Comparison of ENCODE assay signal across 8 mouse cellular contexts in the genomic region with DNA sequence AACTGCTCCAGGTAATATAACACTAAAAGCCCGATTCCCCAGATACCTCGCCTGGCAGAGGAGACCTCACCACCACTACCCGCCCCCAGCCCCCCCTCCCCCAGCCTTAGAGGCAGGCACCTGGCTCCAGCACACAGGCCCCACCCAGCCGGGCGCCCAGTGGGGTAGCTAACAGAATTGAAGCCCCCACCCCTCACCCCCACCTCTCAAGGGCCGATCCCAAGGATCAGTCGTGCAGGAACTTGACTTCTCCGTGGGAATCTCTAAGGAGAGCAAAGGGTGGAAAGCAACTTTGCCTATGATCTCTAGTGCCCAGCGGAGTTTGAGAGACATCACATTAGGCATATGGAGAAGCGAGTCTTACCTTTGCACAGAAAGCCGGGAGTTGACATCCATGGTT. TPM values are rescaled to one million over a fixed set of nuclear protein-coding genes. Genes with fewer than 3 reads are reported as not detected.
DNase-seq lines count a peak whose midpoint lies in the region; ATAC-seq lines count a peak whose summit lies in the region.

No protein-coding gene starts in this region.

- peak overlapping the region; percentile 44 for H3K4me3 ChIP-seq in kidney, embryonic 15.5 days (replicated peaks)
- H3K4me3 ChIP-seq in embryonic facial prominence, embryonic 14.5 days (ENCODE audit: low read depth, low read length): peak overlapping the region; percentile 45
- peak overlapping the region; percentile 48 for H3K4me3 ChIP-seq in hindbrain, embryonic 16.5 days (ENCODE audit: low read length)
- H3K4me3 ChIP-seq in midbrain, embryonic 14.5 days (replicated peaks; ENCODE audit: low read depth, low read length): peak overlapping the region; percentile 47

- H3K4me1 ChIP-seq in kidney, embryonic 15.5 days: peaks cover 12% of the 10 kb centered on the region
- no peaks in the 10 kb centered on the region for H3K4me1 ChIP-seq in embryonic facial prominence, embryonic 14.5 days (ENCODE audit: control insufficient read depth, insufficient read depth, low read length)
- H3K4me1 ChIP-seq in hindbrain, embryonic 16.5 days (ENCODE audit: control insufficient read depth, insufficient read depth, low read depth, low read length): peaks cover 3% of the 10 kb centered on the region; the same call in 1 of the 2 replicates
- no peaks in the 10 kb centered on the region for H3K4me1 ChIP-seq in midbrain, embryonic 14.5 days (ENCODE audit: control insufficient read depth, insufficient read depth, low read length)

- ATAC-seq in kidney, embryonic 15.5 days (replicated peaks; ENCODE audit: low FRiP score): peak; percentile 50
- ATAC-seq in embryonic facial prominence, embryonic 14.5 days (ENCODE audit: low read depth): peak; percentile 33
- peak; percentile 67 for ATAC-seq in hindbrain, embryonic 16.5 days
- peak; percentile 31; the same call in 1 of the 2 replicates for ATAC-seq in midbrain, embryonic 14.5 days (ENCODE audit: low FRiP score, low TSS enrichment)

- WGBS in kidney, embryonic 15.5 days: 2% methylated on average over 11 of the region's 11 CpGs
- WGBS in embryonic facial prominence, embryonic 14.5 days: 3% methylated on average over 11 of the region's 11 CpGs
- 6% methylated on average over 11 of the region's 11 CpGs for WGBS in hindbrain, embryonic 16.5 days
- 1% methylated on average over 11 of the region's 11 CpGs for WGBS in midbrain, embryonic 14.5 days

- H3K27ac ChIP-seq in kidney, embryonic 15.5 days: no peak overlapping the region
- H3K27ac ChIP-seq in embryonic facial prominence, embryonic 14.5 days (replicated peaks; ENCODE audit: low read depth, low read length): no peak overlapping the region
- H3K27ac ChIP-seq in hindbrain, embryonic 16.5 days (ENCODE audit: low read depth, low read length): peak overlapping the region; percentile 10; the same call in 1 of the 2 replicates
- no peak overlapping the region for H3K27ac ChIP-seq in midbrain, embryonic 14.5 days (replicated peaks; ENCODE audit: low read depth, low read length)

- peaks cover 15% of the 10 kb centered on the region for H3K27me3 ChIP-seq in kidney, embryonic 15.5 days
- H3K27me3 ChIP-seq in embryonic facial prominence, embryonic 14.5 days (replicated peaks; ENCODE audit: control insufficient read depth, insufficient read depth, low read length): peaks cover 5% of the 10 kb centered on the region; the same call in 1 of the 2 replicates
- no peaks in the 10 kb centered on the region for H3K27me3 ChIP-seq in hindbrain, embryonic 16.5 days (replicated peaks; ENCODE audit: control insufficient read depth, insufficient read depth, low read length)
- H3K27me3 ChIP-seq in midbrain, embryonic 14.5 days (ENCODE audit: control insufficient read depth, insufficient read depth, low read length): no peaks in the 10 kb centered on the region

- no peak overlapping the region for H3K9ac ChIP-seq in kidney, embryonic 15.5 days
- H3K9ac ChIP-seq in embryonic facial prominence, embryonic 14.5 days (ENCODE audit: low read depth, low read length): peak overlapping the region; percentile 53
- H3K9ac ChIP-seq in hindbrain, embryonic 16.5 days (ENCODE audit: low read depth, low read length): peak overlapping the region; percentile 63
- peak overlapping the region; percentile 52; the same call in 1 of the 2 replicates for H3K9ac ChIP-seq in midbrain, embryonic 14.5 days (replicated peaks; ENCODE audit: low read length)

- DNase-seq in kidney, postnatal 25 days: no peak
- DNase-seq in embryonic facial prominence, embryonic 14.5 days (ENCODE audit: low spot score): no peak
- DNase-seq in midbrain, embryonic 14.5 days: peak; percentile 29
- no peak for DNase-seq in spleen, postnatal 14 days (ENCODE audit: low spot score in 2 of 2)
- no peak for DNase-seq in urinary bladder, postnatal 14 days (ENCODE audit: low spot score)
- no peak for DNase-seq in cerebellum, adult 11 months

- H3K4me2 ChIP-seq in kidney, embryonic 15.5 days: peak overlapping the region; percentile 84
- peak overlapping the region; percentile 84 for H3K4me2 ChIP-seq in embryonic facial prominence, embryonic 14.5 days (ENCODE audit: low read depth, low read length)
- H3K4me2 ChIP-seq in hindbrain, embryonic 16.5 days (ENCODE audit: low read length): peak overlapping the region; percentile 73
- peak overlapping the region; percentile 79 for H3K4me2 ChIP-seq in midbrain, embryonic 14.5 days (ENCODE audit: low read length)

- H3K9me3 ChIP-seq in kidney, embryonic 15.5 days (replicated peaks): no peaks in the 10 kb centered on the region
- H3K9me3 ChIP-seq in embryonic facial prominence, embryonic 14.5 days (ENCODE audit: control insufficient read depth, low read length): no peaks in the 10 kb centered on the region
- H3K9me3 ChIP-seq in hindbrain, embryonic 16.5 days (ENCODE audit: control insufficient read depth, low read length): no peaks in the 10 kb centered on the region
- H3K9me3 ChIP-seq in midbrain, embryonic 14.5 days (ENCODE audit: control insufficient read depth, low read length): no peaks in the 10 kb centered on the region

- H3K36me3 ChIP-seq in kidney, embryonic 15.5 days: no peaks in the 10 kb centered on the region
- H3K36me3 ChIP-seq in embryonic facial prominence, embryonic 14.5 days (ENCODE audit: control insufficient read depth, insufficient read depth, low read length): no peaks in the 10 kb centered on the region
- H3K36me3 ChIP-seq in hindbrain, embryonic 16.5 days (ENCODE audit: control insufficient read depth, insufficient read depth, low read length): no peaks in the 10 kb centered on the region
- no peaks in the 10 kb centered on the region for H3K36me3 ChIP-seq in midbrain, embryonic 14.5 days (ENCODE audit: control insufficient read depth, insufficient read depth, low read length)

RNA-seq across cellular contexts. Expression of gene Sphkap, which starts 0.4 kb away (rescaled TPM):
- 0.05 and 0.17 TPM in 2 replicates for polyA plus RNA-seq in kidney, embryonic 15.5 days (2015; fragmentation: Nextera tagmentation; extraction: Ambion mirVana)
- polyA plus RNA-seq in embryonic facial prominence, embryonic 14.5 days (2014; fragmentation: Nextera tagmentation; extraction: Ambion mirVana): 2.3 and 2.5 TPM in 2 replicates
- polyA plus RNA-seq in hindbrain, embryonic 16.5 days (2015; fragmentation: Nextera tagmentation; extraction: Ambion mirVana): 21.8 and 22.1 TPM in 2 replicates
- polyA plus RNA-seq in midbrain, embryonic 14.5 days (2014; fragmentation: Nextera tagmentation; extraction: Ambion mirVana): 15.4 and 19.3 TPM in 2 replicates
